Mouse (Mus musculus): ENCODE data around the gene F2. TPM values are rescaled to one million over a fixed set of nuclear protein-coding genes. Genes with fewer than 3 reads are reported as not detected.

The F2 gene
- polyA plus RNA-seq, 1 experiment: 0.14 TPM

GRCm38 (mm10) chr2:91636727-91637338 lies 619 bp upstream of the F2 start:
- Histone ChIP-seq H3K4me1 (ENCODE audit: control insufficient read depth, insufficient read depth, low read length) (peaks cover 3% of the 10 kb centered on the region), H3K27ac (ENCODE audit: control insufficient read depth, insufficient read depth, low read depth, low read length) (no peak overlapping the region), H3K4me3 (ENCODE audit: control insufficient read depth, low read depth, low read length) (no peak overlapping the region), H3K36me3 (ENCODE audit: control insufficient read depth, insufficient read depth, low read length) (no peaks in the 10 kb centered on the region), H3K27me3 (ENCODE audit: control insufficient read depth, insufficient read depth, low read length) (no peaks in the 10 kb centered on the region)
- no peak for TF ChIP-seq CTCF (IDR thresholded peaks at IDR 0.05; ENCODE audit: control insufficient read depth, insufficient read depth, insufficient replicate concordance, low read depth, low read length)
- TF ChIP-seq POLR2A (IDR thresholded peaks at IDR 0.05; ENCODE audit: control insufficient read depth, low read depth, low read length): no peak

DNA sequence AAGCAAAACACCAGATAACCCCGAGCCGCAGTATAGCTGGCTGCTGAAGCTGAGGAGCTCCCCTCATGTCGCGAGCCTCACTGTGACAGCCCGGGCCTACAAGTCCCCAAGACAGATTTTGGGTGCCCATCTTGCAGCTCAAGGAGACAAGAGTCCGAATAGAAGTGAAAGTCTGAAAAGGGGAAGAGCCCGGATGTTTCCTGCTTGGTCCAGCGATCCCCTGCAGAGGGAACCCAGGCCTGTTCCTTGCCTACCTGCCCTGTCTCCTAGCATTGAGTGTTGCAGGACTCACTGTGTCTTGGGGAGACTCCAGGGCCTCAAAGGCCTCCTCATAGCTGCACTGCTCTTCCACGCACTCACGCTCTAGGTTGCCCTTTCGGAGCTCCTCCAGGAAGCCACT lies 728 bp downstream of the F2 start:
- TF ChIP-seq POLR2A (IDR thresholded peaks at IDR 0.05; ENCODE audit: control insufficient read depth, low read depth, low read length): no peak
- TF ChIP-seq CTCF (IDR thresholded peaks at IDR 0.05; ENCODE audit: control insufficient read depth, insufficient read depth, insufficient replicate concordance, low read depth, low read length): no peak
- Histone ChIP-seq H3K36me3 (ENCODE audit: control insufficient read depth, insufficient read depth, low read length) (no peaks in the 10 kb centered on the region), H3K27me3 (ENCODE audit: control insufficient read depth, insufficient read depth, low read length) (no peaks in the 10 kb centered on the region), H3K4me1 (ENCODE audit: control insufficient read depth, insufficient read depth, low read length) (peaks cover 7% of the 10 kb centered on the region), H3K4me3 (ENCODE audit: control insufficient read depth, low read depth, low read length) (peak overlapping the region; percentile 8; the same call in 1 of the 2 replicates), H3K27ac (ENCODE audit: control insufficient read depth, insufficient read depth, low read depth, low read length) (no peak overlapping the region)

DNA sequence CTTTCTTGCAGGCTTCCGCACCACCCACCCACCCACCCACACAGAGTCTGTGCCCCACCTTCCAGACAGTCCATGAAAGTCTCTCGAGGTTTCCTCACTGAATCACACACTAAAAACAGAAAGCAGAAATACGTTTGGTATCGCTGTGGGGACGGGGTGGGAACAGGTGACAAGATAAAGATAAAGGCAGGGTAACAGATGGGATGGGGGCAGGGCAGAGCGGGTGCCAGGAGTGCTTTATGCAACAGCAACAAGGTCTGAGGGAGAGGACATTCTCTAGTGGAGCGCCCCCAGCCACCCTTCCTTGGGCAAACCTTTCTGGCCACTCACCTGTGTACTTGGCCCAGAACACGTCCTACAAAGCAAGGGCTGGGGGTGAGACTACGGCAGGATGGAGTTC lies 1.4 kb downstream of the F2 start:
- Histone ChIP-seq H3K36me3 (ENCODE audit: control insufficient read depth, insufficient read depth, low read length) (no peaks in the 10 kb centered on the region), H3K27ac (ENCODE audit: control insufficient read depth, insufficient read depth, low read depth, low read length) (no peak overlapping the region), H3K4me3 (ENCODE audit: control insufficient read depth, low read depth, low read length) (no peak overlapping the region), H3K4me1 (ENCODE audit: control insufficient read depth, insufficient read depth, low read length) (peaks cover 9% of the 10 kb centered on the region), H3K27me3 (ENCODE audit: control insufficient read depth, insufficient read depth, low read length) (no peaks in the 10 kb centered on the region)
- no peak for TF ChIP-seq POLR2A (IDR thresholded peaks at IDR 0.05; ENCODE audit: control insufficient read depth, low read depth, low read length)

DNA sequence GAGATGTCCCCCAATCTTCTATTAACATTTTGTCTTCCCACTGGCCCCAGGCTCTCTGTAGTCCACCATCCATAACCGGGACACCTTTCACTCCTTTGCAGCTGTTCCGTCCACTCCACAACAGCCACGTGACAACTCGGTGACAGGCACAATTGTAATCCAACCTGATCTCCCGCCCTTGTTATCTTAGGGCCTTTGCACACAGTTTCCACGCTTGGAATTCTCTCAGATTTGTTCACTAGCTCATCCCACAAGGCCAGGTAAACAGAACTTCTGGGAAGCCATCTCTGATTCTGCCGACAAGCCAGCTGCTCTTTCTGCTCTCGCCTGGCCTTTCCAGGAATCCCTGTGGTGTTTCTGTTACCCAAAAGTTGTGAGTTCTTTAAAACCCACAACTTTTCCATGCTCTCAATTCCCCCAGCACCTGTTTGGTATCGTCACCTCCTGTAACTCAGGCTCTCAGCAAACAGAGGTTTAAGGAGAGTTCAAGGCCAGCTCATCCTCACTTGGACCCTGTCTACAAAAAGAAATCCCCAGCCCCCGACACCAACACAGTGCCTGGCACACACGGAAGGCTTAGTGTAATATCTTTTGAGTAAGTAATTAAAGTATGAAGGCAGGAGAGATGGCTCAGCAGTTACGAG lies 2.8 kb downstream of the F2 start:
- no peak for TF ChIP-seq CTCF (IDR thresholded peaks at IDR 0.05; ENCODE audit: control insufficient read depth, insufficient read depth, insufficient replicate concordance, low read depth, low read length)
- TF ChIP-seq POLR2A (IDR thresholded peaks at IDR 0.05; ENCODE audit: control insufficient read depth, low read depth, low read length): no peak
- Histone ChIP-seq H3K36me3 (ENCODE audit: control insufficient read depth, insufficient read depth, low read length) (no peaks in the 10 kb centered on the region), H3K27me3 (ENCODE audit: control insufficient read depth, insufficient read depth, low read length) (no peaks in the 10 kb centered on the region), H3K27ac (ENCODE audit: control insufficient read depth, insufficient read depth, low read depth, low read length) (no peak overlapping the region), H3K4me3 (ENCODE audit: control insufficient read depth, low read depth, low read length) (no peak overlapping the region), H3K4me1 (ENCODE audit: control insufficient read depth, insufficient read depth, low read length) (peaks cover 9% of the 10 kb centered on the region)

DNA sequence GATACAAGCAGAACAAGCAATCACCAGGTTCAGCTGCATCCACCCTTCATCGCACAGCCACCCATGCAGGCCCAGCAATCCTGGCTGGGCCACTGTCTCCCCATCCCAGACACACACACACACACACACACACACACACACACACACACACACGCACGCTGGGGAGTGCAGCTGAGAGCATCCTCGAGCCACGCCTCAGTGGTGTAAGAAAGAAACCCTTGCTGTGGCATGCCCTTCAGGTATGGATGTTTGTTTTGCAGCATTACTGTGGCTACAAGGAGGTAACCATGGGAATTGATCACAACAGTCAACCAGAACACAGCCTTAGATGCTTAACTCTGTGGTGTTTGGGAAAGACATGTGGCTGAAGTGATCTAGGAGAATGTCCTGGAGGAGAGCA lies 3.9 kb downstream of the F2 start:
- H3K36me3 ChIP-seq (ENCODE audit: control insufficient read depth, insufficient read depth, low read length): no peaks in the 10 kb centered on the region
- TF ChIP-seq CTCF (IDR thresholded peaks at IDR 0.05; ENCODE audit: control insufficient read depth, insufficient read depth, insufficient replicate concordance, low read depth, low read length) (no peak), POLR2A (IDR thresholded peaks at IDR 0.05; ENCODE audit: control insufficient read depth, low read depth, low read length) (no peak)

DNA sequence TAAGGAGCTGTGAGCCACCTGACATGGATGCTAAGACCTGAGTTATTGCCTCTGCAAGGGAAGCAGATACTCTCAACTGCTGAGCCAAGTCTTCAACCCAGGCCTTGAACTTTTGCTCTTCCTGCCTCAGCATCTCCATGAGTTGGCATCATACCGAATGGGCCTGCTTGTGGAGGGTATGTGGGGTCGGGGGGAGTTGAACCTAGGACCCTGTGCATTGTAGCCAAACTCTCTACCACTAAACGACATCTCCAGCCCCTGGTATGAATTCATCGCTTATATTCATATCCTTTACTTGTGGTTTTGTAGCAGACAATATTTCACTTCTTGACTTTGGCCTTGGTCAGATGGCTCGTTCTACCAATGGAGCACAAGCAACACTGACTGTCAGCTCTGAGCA lies 4.4 kb downstream of the F2 start:
- no peaks in the 10 kb centered on the region for H3K27me3 ChIP-seq (ENCODE audit: control insufficient read depth, insufficient read depth, low read length)
- peaks cover 9% of the 10 kb centered on the region for H3K4me1 ChIP-seq (ENCODE audit: control insufficient read depth, insufficient read depth, low read length)
- TF ChIP-seq POLR2A (IDR thresholded peaks at IDR 0.05; ENCODE audit: control insufficient read depth, low read depth, low read length): no peak
- TF ChIP-seq CTCF (IDR thresholded peaks at IDR 0.05; ENCODE audit: control insufficient read depth, insufficient read depth, insufficient replicate concordance, low read depth, low read length): no peak
- H3K27ac ChIP-seq (ENCODE audit: control insufficient read depth, insufficient read depth, low read depth, low read length): no peak overlapping the region
- H3K4me3 ChIP-seq (ENCODE audit: control insufficient read depth, low read depth, low read length): no peak overlapping the region
- no peaks in the 10 kb centered on the region for H3K36me3 ChIP-seq (ENCODE audit: control insufficient read depth, insufficient read depth, low read length)

More for the DNA sequence above, 3.9 kb downstream of the F2 start:
- H3K27me3 ChIP-seq (ENCODE audit: control insufficient read depth, insufficient read depth, low read length): no peaks in the 10 kb centered on the region
- peaks cover 9% of the 10 kb centered on the region for H3K4me1 ChIP-seq (ENCODE audit: control insufficient read depth, insufficient read depth, low read length)
- no peak overlapping the region for H3K4me3 ChIP-seq (ENCODE audit: control insufficient read depth, low read depth, low read length)
- no peak overlapping the region for H3K27ac ChIP-seq (ENCODE audit: control insufficient read depth, insufficient read depth, low read depth, low read length)

- TF ChIP-seq CTCF (IDR thresholded peaks at IDR 0.05; ENCODE audit: control insufficient read depth, insufficient read depth, insufficient replicate concordance, low read depth, low read length): no peak
- Histone ChIP-seq H3K27ac (ENCODE audit: control insufficient read depth, insufficient read depth, low read depth, low read length) (no peak overlapping the region; the same call in 1 of the 2 replicates), H3K27me3 (ENCODE audit: control insufficient read depth, insufficient read depth, low read length) (no peaks in the 10 kb centered on the region), H3K36me3 (ENCODE audit: control insufficient read depth, insufficient read depth, low read length) (no peaks in the 10 kb centered on the region), H3K4me1 (ENCODE audit: control insufficient read depth, insufficient read depth, low read length) (peaks cover 9% of the 10 kb centered on the region), H3K4me3 (ENCODE audit: control insufficient read depth, low read depth, low read length) (peak overlapping the region; percentile 52)
Observed at GRCm38 (mm10) chr2:91630384-91630783, 5.8 kb downstream of the F2 start.
